Mouse (Mus musculus) olfactory bulb, adult 2 months (tissue): ENCODE data around the gene Nlrp4f. TPM values are rescaled to one million over a fixed set of nuclear protein-coding genes. Genes with fewer than 3 reads are reported as not detected.

ENCODE experiments used
- H3K27ac ChIP-seq: fragments of 200-500 bp; 2 replicates; pipeline ENCODE4 v1.5.1; 2012; ENCODE audit warnings: low read depth, low read length; ENCODE audit not compliant: insufficient read depth
- H3K4me1 ChIP-seq: fragments of 200-500 bp; 2 replicates; pipeline ENCODE4 v1.6.1; 2012; ENCODE audit warnings: low read length; ENCODE audit not compliant: control insufficient read depth, insufficient read depth
- H3K4me3 ChIP-seq: fragments of 200-500 bp; 2 replicates; pipeline ENCODE4 v1.5.1; 2012; ENCODE audit warnings: mild to moderate bottlenecking, low read depth, low read length, moderate library complexity; ENCODE audit not compliant: insufficient read depth
- CTCF ChIP-seq: fragments of 200-500 bp; IDR thresholded peaks from 2 replicates; pipeline ENCODE4 v1.5.1; 2012; ENCODE audit warnings: low read depth, mild to moderate bottlenecking, low read length, moderate library complexity; ENCODE audit not compliant: insufficient read depth
- POLR2A ChIP-seq: fragments of 200-500 bp; IDR thresholded peaks from 2 replicates; pipeline ENCODE4 v1.6.1; 2012; ENCODE audit warnings: mild to moderate bottlenecking, low read depth, low read length, moderate library complexity; ENCODE audit not compliant: insufficient read depth
- WGBS: fragments of 180-500 bp; shearing (Covaris S2); methylation state at CpG from one replicate; pipeline ENCODE4 v1.1.7; 2018; 5-methylcytosine and 5-hydroxymethylcytosine counted together
- polyA plus RNA-seq: library from polyadenylated mRNA; stranded (reverse); fragments of >200 nt; gene quantifications from 2 replicates; pipeline ENCODE4 v1.2.4, GENCODE M21; 2012; ENCODE audit warnings: low replicate concordance; ENCODE audit not compliant: missing spikeins, insufficient read depth, insufficient read length

Nlrp4f gene
- polyA plus RNA-seq, 1 experiment, result not detected

GRCm38 (mm10) chr13:65200667-65201066, 5.1 kb downstream of the Nlrp4f start:
- Histone ChIP-seq H3K4me1 (no peaks in the 10 kb centered on the region), H3K27ac (no peak overlapping the region), H3K4me3 (no peak overlapping the region)
- TF ChIP-seq CTCF (no peak), POLR2A (no peak)
- 67% methylated on average over 1 of the region's 1 CpGs for WGBS

- Histone ChIP-seq H3K27ac (no peak overlapping the region), H3K4me3 (no peak overlapping the region), H3K4me1 (peaks cover 6% of the 10 kb centered on the region)
- TF ChIP-seq CTCF, result no peak
- TF ChIP-seq POLR2A, result no peak
- WGBS, result 61% methylated on average over 15 of the region's 15 CpGs
These were observed 29.2 kb downstream of the Nlrp4f start for GRCm38 (mm10) chr13:65176472-65177091.

- WGBS, result 25% methylated on average over 46 of the region's 46 CpGs
- TF ChIP-seq POLR2A, result no peak
- TF ChIP-seq CTCF, result peak; percentile 22; the same call in 1 of the 2 replicates
- H3K4me3 ChIP-seq, result peak overlapping the region; percentile 38
- H3K4me1 ChIP-seq, result peaks cover 6% of the 10 kb centered on the region
- no peak overlapping the region for H3K27ac ChIP-seq
These were observed 29.9 kb downstream of the Nlrp4f start for GRCm38 (mm10) chr13:65175734-65176471.

- H3K4me3 ChIP-seq, result no peak overlapping the region
- TF ChIP-seq CTCF, result no peak
- no peak for TF ChIP-seq POLR2A
- peaks cover 6% of the 10 kb centered on the region for H3K4me1 ChIP-seq
- no peak overlapping the region for H3K27ac ChIP-seq
- 83% methylated on average over 3 of the region's 3 CpGs for WGBS
These were observed 31.7 kb downstream of the Nlrp4f start for GRCm38 (mm10) chr13:65174102-65174501.

- H3K4me1 ChIP-seq, result no peaks in the 10 kb centered on the region
- 78% methylated on average over 1 of the region's 1 CpGs for WGBS
- no peak for TF ChIP-seq CTCF
- TF ChIP-seq POLR2A, result no peak
These were observed 55.8 kb downstream of the Nlrp4f start, which contains the start of gene Olfr466 for GRCm38 (mm10) chr13:65149940-65150339. Gene Olfr466, plus strand, starts transcription at chr13:65150240.

GRCm38 (mm10) chr13:65137789-65138188, 68.0 kb downstream of the Nlrp4f start, which contains the start of gene Olfr465-ps1:
Gene Olfr465-ps1, plus strand, starts transcription at chr13:65138089.
- TF ChIP-seq CTCF (no peak), POLR2A (no peak)
- H3K4me1 ChIP-seq, result no peaks in the 10 kb centered on the region
- H3K4me3 ChIP-seq, result no peak within 1 kb of the TSS
- 82% methylated on average over 4 of the region's 4 CpGs for WGBS
- H3K27ac ChIP-seq, result no peak within 1 kb of the TSS

More at GRCm38 (mm10) chr13:65149940-65150339, 55.8 kb downstream of the Nlrp4f start, which contains the start of gene Olfr466:
- Histone ChIP-seq H3K27ac (no peak within 1 kb of the TSS), H3K4me3 (no peak within 1 kb of the TSS)

Other genes starting within 250 kb of the Nlrp4f start
- gene Spata31d1c, start 172.9 kb downstream of the Nlrp4f start, polyA plus RNA-seq, result not detected in 2 replicates
- gene Prss47, start 153.2 kb downstream of the Nlrp4f start, polyA plus RNA-seq, result not detected in 2 replicates
- gene Mfsd14b, start 93.0 kb downstream of the Nlrp4f start, polyA plus RNA-seq, result not detected in 2 replicates
- gene Olfr465-ps1, start 67.9 kb downstream of the Nlrp4f start, polyA plus RNA-seq, result not detected in 2 replicates
- gene Olfr466, start 55.7 kb downstream of the Nlrp4f start, polyA plus RNA-seq, result not detected in 2 replicates
- not detected in 2 replicates for gene Gm10775, start 53.6 kb upstream of the Nlrp4f start, polyA plus RNA-seq
- not detected in 2 replicates for gene Zfp369, start 72.8 kb upstream of the Nlrp4f start, polyA plus RNA-seq